Mouse (Mus musculus) lung, embryonic 14.5 days (tissue): ENCODE data around the gene Gzmd. TPM values are rescaled to one million over a fixed set of nuclear protein-coding genes. Genes with fewer than 3 reads are reported as not detected.

ENCODE experiments used
- ATAC-seq: fragments of 200-750 bp; cut with Nextera tagmentation; 2 replicates; pipeline ENCODE4 v1.8.0; 2017; ENCODE audit warnings: mild to moderate bottlenecking, moderate TSS enrichment, moderate library complexity; ENCODE audit not compliant: insufficient read depth
- DNase-seq: peaks from one replicate; pipeline ENCODE4 v3.0.0-alpha.2; 2015
- H3K27ac ChIP-seq: fragments of 300-500 bp; sonication (generic); 2 replicates; pipeline ENCODE4 v1.5.1; 2014; ENCODE audit warnings: low read depth, mild to moderate bottlenecking, moderate library complexity
- H3K27me3 ChIP-seq: fragments of 300-500 bp; sonication (generic); 2 replicates; pipeline ENCODE4 v1.6.1; 2014; ENCODE audit warnings: low read length, control low read depth; ENCODE audit not compliant: insufficient read depth
- H3K36me3 ChIP-seq: fragments of 300-500 bp; sonication (generic); 2 replicates; pipeline ENCODE4 v1.6.1; 2014; ENCODE audit warnings: control low read depth; ENCODE audit not compliant: insufficient read depth
- H3K4me1 ChIP-seq: fragments of 300-500 bp; sonication (generic); 2 replicates; pipeline ENCODE4 v1.6.1; 2014; ENCODE audit warnings: antibody characterized with exemption, control low read depth; ENCODE audit not compliant: insufficient read depth
- H3K4me2 ChIP-seq: fragments of 300-500 bp; sonication (generic); 2 replicates; pipeline ENCODE4 v1.6.1; 2014; ENCODE audit warnings: mild to moderate bottlenecking
- H3K4me3 ChIP-seq: fragments of 300-500 bp; sonication (generic); 2 replicates; pipeline ENCODE4 v1.5.1; 2014; ENCODE audit warnings: low read depth, low read length
- H3K9ac ChIP-seq: fragments of 300-500 bp; sonication (generic); 2 replicates; pipeline ENCODE4 v1.6.1; 2014
- H3K9me3 ChIP-seq: fragments of 300-500 bp; sonication (generic); 2 replicates; pipeline ENCODE4 v1.6.1; 2016; ENCODE audit warnings: low read depth, low read length, control low read depth
- CTCF ChIP-seq: IDR thresholded peaks from 2 replicates; pipeline ENCODE4 v1.5.1; 2016; ENCODE audit warnings: antibody characterized with exemption, low read depth
- WGBS: fragments of 180-500 bp; shearing (Covaris S2); extraction: QIAGEN DNeasy Blood & Tissue Kit; methylation state at CpG from one replicate; pipeline ENCODE4 v1.1.7; 2014; 5-methylcytosine and 5-hydroxymethylcytosine counted together
- polyA plus RNA-seq: library from polyadenylated mRNA; unstranded; fragments of >200 nt; fragmentation: Nextera tagmentation; extraction: Ambion mirVana; gene quantifications from 2 replicates; pipeline ENCODE4 v1.2.1, GENCODE M21; 2014

Gene Gzmd
- polyA plus RNA-seq, 1 experiment from 2014 or later: not detected

DNA sequence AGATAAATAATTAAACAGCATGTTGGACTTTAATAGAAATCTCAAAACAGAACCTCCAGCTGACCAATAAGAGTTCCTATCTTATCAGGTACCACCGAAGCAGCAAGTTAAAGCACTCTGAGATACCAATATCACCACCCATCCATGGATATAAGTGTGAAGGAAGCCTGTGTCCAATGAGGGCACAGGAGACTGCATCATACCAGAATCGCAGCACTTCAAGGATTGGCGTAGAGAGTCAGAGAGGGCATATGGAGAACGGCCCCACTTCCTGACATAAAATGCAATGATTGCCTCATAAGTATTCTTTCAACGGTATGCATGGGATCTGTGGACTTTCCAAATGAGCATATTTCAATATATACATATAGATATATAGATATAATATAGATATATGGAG lies 27.4 kb downstream of the Gzmd start:
- no peak for TF ChIP-seq CTCF
- no peak for ATAC-seq
- no peak for DNase-seq

DNA sequence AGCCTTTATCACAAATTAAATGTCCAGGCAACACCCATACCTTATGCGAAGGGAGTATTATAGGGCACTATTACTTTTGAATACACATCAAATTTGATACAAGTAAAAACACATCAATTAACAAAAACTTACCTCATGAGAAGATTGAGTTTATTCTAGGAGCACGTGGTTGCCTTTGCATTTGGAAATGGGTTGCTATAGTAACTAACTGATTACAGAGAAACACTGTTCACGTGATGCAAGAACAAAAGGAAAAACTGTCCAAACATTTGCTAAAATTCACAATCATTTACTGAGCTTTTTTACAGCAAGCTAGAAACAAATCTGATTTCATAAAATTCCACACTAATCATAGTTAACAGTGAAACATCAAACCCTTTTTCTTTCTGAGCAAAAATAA lies 29.0 kb downstream of the Gzmd start:
- Histone ChIP-seq H3K27ac (no peak overlapping the region), H3K4me3 (no peak overlapping the region), H3K36me3 (no peaks in the 10 kb centered on the region), H3K4me2 (no peak overlapping the region), H3K27me3 (no peaks in the 10 kb centered on the region), H3K9ac (no peak overlapping the region), H3K9me3 (no peaks in the 10 kb centered on the region), H3K4me1 (no peaks in the 10 kb centered on the region)
- WGBS: 54% methylated on average over 3 of the region's 3 CpGs
- ATAC-seq (no peak), DNase-seq (no peak)
- TF ChIP-seq CTCF: no peak

More for the DNA sequence above, 27.4 kb downstream of the Gzmd start:
- H3K27ac ChIP-seq: no peak overlapping the region
- no peaks in the 10 kb centered on the region for H3K4me1 ChIP-seq
- WGBS: 72% methylated on average over 5 of the region's 5 CpGs
- H3K9ac ChIP-seq: no peak overlapping the region
- no peaks in the 10 kb centered on the region for H3K36me3 ChIP-seq
- no peak overlapping the region for H3K4me2 ChIP-seq
- no peaks in the 10 kb centered on the region for H3K9me3 ChIP-seq
- no peak overlapping the region for H3K4me3 ChIP-seq
- no peaks in the 10 kb centered on the region for H3K27me3 ChIP-seq

DNA sequence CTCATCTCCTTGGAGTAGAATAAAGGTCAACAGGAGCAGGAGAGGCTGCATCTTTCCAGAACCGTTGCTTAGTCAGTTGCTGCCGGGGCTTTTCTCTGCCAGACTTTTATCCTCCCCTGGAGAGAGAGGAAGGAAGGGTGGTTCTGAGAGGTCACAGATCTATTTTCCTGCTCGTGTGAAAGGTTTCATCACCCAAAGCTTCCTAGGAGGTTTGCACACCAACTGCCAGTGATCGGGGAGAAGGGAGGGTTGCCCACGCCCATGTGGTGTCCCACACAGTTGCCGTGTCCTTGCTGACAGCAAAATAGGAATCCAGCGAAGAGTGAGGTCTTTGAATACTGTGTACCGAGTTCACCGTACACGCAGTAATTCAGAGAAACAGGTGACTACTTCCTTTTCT lies 30.0 kb downstream of the Gzmd start, which contains the start of gene Ctsg:
Gene Ctsg, minus strand, starts transcription at position 189 of the 400 bp plus-strand sequence.
- no peaks in the 10 kb centered on the region for H3K27me3 ChIP-seq
- DNase-seq (no peak), ATAC-seq (no peak)
- H3K9ac ChIP-seq: no peak within 1 kb of the TSS
- H3K4me3 ChIP-seq: no peak within 1 kb of the TSS
- H3K36me3 ChIP-seq: no peaks in the 10 kb centered on the region
- no peak within 1 kb of the TSS for H3K4me2 ChIP-seq
- no peak for TF ChIP-seq CTCF
- 71% methylated on average over 10 of the region's 10 CpGs for WGBS
- H3K4me1 ChIP-seq: no peaks in the 10 kb centered on the region
- H3K27ac ChIP-seq: no peak within 1 kb of the TSS
- no peaks in the 10 kb centered on the region for H3K9me3 ChIP-seq

DNA sequence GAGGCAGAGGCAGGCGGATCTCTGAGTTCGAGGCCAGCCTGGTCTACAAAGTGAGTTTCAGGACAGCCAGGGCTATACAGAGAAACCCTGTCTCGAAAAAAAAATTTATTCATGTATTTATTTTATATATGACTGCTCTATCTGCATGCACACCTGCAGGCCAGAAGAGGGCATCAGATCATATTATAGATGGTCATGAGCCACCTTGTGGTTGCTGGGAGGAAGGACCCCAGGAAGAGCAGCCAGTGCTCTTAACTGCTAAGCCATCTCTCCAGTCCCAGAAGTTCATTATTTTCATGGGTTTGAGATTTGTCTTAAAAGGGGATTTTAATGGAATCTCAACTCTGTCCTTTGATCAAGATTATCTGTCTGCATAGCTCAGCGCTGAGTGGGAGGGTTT lies 33.5 kb downstream of the Gzmd start:
- TF ChIP-seq CTCF: peak; percentile 61
- Histone ChIP-seq H3K36me3 (no peaks in the 10 kb centered on the region), H3K4me2 (no peak overlapping the region), H3K27me3 (no peaks in the 10 kb centered on the region), H3K4me3 (no peak overlapping the region), H3K9ac (no peak overlapping the region), H3K4me1 (no peaks in the 10 kb centered on the region), H3K27ac (no peak overlapping the region), H3K9me3 (no peaks in the 10 kb centered on the region)
- no peak for ATAC-seq
- peak; percentile 31 for DNase-seq
- 72% methylated on average over 4 of the region's 4 CpGs for whole genome bisulfite sequencing

DNA sequence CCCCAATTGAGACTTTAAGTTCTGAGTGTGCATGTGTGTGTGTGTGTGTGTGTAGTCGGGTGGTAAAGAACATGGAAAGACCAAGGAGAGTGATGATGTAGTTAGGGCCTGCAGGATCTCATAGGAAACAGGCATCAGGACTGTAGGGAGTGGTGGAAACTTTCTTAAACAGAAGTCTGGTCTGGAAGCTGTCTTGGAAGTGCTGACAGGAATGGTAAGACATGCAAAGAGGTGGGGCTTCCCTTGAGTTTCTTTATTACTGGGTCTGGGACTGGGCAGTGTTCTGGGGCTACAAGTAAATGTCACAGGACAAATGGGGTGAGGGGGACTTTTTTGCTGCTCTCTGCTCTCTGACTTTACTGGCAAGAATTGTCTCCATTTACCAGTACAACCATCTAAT lies 34.8 kb downstream of the Gzmd start:
- DNase-seq (peak; percentile 1), ATAC-seq (no peak)
- H3K9ac ChIP-seq: no peak overlapping the region
- no peak overlapping the region for H3K4me3 ChIP-seq
- no peak for TF ChIP-seq CTCF
- no peaks in the 10 kb centered on the region for H3K36me3 ChIP-seq
- H3K4me1 ChIP-seq: no peaks in the 10 kb centered on the region
- H3K9me3 ChIP-seq: no peaks in the 10 kb centered on the region
- no peak overlapping the region for H3K4me2 ChIP-seq
- no peak overlapping the region for H3K27ac ChIP-seq
- H3K27me3 ChIP-seq: no peaks in the 10 kb centered on the region
- WGBS: 87% methylated on average over 1 of the region's 1 CpGs

DNA sequence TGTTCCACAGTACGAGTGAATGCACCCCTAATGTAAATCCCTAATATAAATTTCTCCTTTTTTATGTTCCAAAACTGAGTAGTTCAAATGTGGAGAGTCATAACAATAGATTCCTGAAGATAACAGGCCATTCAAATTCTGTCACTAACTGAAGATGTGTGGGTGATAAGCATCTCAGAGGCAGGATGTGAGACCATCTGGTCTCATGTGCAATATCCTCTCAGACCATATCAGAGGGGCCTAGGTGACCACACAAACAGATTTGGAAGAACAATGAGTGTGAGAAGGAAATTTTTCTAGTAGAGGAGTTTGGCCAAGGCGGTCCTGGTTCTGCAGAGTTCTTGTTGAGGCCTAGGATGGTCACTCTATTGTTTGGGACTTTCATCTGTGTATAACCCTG lies 39.1 kb downstream of the Gzmd start:
- DNase-seq (no peak), ATAC-seq (no peak)
- no peak for TF ChIP-seq CTCF
- Histone ChIP-seq H3K4me3 (no peak overlapping the region), H3K9me3 (no peaks in the 10 kb centered on the region), H3K27ac (no peak overlapping the region), H3K4me1 (no peaks in the 10 kb centered on the region), H3K4me2 (no peak overlapping the region), H3K36me3 (no peaks in the 10 kb centered on the region), H3K27me3 (no peaks in the 10 kb centered on the region), H3K9ac (no peak overlapping the region)
- WGBS: 67% methylated on average over 2 of the region's 2 CpGs

DNA sequence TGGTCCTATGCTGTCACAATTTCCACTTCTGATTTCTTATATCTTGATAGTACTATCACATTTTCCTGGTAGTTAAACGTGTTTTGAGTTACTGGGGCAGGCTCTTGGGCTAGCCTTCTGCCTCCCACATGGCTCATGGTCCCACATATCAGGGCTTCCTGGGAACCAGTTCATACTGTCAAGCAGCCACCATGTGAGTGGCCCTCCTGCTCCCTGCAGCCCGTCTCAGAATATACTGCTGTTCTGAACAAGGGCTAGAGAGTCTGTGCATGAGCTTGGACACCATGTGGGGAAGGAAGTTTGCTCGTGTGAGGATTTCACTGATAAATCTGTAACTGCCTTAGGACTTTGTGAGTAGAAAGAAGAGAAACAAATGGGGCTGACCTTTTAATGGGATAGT lies 45.7 kb downstream of the Gzmd start:
- Histone ChIP-seq H3K4me2 (no peak overlapping the region), H3K27me3 (no peaks in the 10 kb centered on the region), H3K27ac (no peak overlapping the region), H3K9me3 (no peaks in the 10 kb centered on the region), H3K9ac (no peak overlapping the region), H3K36me3 (no peaks in the 10 kb centered on the region), H3K4me1 (no peaks in the 10 kb centered on the region), H3K4me3 (no peak overlapping the region)
- DNase-seq: no peak
- 57% methylated on average over 3 of the region's 3 CpGs for WGBS
- TF ChIP-seq CTCF: no peak
- ATAC-seq: no peak

DNA sequence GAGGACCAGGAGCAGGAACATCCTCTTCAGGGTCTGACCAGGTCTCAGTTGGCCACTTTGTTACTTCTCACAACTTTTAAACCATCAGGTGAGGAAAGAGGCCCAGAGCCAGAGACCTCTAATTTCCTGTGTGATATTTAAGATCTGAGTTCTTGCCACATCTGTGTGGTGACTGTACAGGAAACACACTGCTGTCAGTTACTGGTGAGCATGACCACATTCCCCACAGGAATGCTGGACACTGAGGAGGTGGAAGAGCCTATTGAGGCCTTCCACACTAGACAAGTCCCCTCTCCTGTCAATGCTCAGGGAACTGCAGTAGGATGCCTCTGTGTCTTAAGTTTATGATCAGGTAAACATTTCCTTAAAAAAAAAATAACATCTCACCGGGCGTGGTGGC lies 47.2 kb downstream of the Gzmd start, which contains the start of gene Mcpt8:
Gene Mcpt8, minus strand, starts transcription at position 107 of the 400 bp plus-strand sequence.
- Histone ChIP-seq H3K9me3 (no peaks in the 10 kb centered on the region), H3K27me3 (no peaks in the 10 kb centered on the region), H3K4me1 (no peaks in the 10 kb centered on the region), H3K9ac (no peak within 1 kb of the TSS), H3K4me2 (no peak within 1 kb of the TSS), H3K36me3 (no peaks in the 10 kb centered on the region), H3K4me3 (no peak within 1 kb of the TSS), H3K27ac (no peak within 1 kb of the TSS)
- DNase-seq (no peak), ATAC-seq (no peak)
- 85% methylated on average over 2 of the region's 2 CpGs for WGBS
- no peak for TF ChIP-seq CTCF
